Mouse (Mus musculus) small intestine, adult 2 months (tissue): ENCODE data around the gene Ankdd1b. TPM values are rescaled to one million over a fixed set of nuclear protein-coding genes. Genes with fewer than 3 reads are reported as not detected.

ENCODE experiments used
- H3K27ac ChIP-seq: fragments of 200-500 bp; 2 replicates; pipeline ENCODE4 v1.5.1; 2012; ENCODE audit warnings: low read depth, low read length, control low read depth, inconsistent platforms; ENCODE audit not compliant: insufficient read depth
- H3K27me3 ChIP-seq: fragments of 200-500 bp; 2 replicates; pipeline ENCODE4 v1.6.1; 2012; ENCODE audit warnings: mild to moderate bottlenecking, moderate library complexity, low read length, inconsistent platforms; ENCODE audit not compliant: control insufficient read depth, insufficient read depth
- H3K36me3 ChIP-seq: fragments of 200-500 bp; 2 replicates; pipeline ENCODE4 v1.6.1; 2012; ENCODE audit warnings: mild to moderate bottlenecking, low read length, control low read depth, inconsistent platforms; ENCODE audit not compliant: control insufficient read depth, insufficient read depth
- H3K4me1 ChIP-seq: fragments of 200-500 bp; 2 replicates; pipeline ENCODE4 v1.6.1; 2012; ENCODE audit warnings: low read length, inconsistent platforms, mixed read lengths; ENCODE audit not compliant: control insufficient read depth, insufficient read depth, insufficient read length
- H3K4me3 ChIP-seq: fragments of 200-500 bp; 2 replicates; pipeline ENCODE4 v1.5.1; 2012; ENCODE audit warnings: low read depth, mild to moderate bottlenecking, control low read depth, inconsistent platforms, low read length, moderate library complexity
- CTCF ChIP-seq: fragments of 200-500 bp; IDR thresholded peaks from 2 replicates; pipeline ENCODE4 v1.5.1; 2012; ENCODE audit warnings: low read depth, mild to moderate bottlenecking, control low read depth, inconsistent platforms, low read length, moderate library complexity, mixed read lengths; ENCODE audit not compliant: insufficient replicate concordance, insufficient read length; ENCODE audit errors: extremely low read depth
- POLR2A ChIP-seq: fragments of 200-500 bp; IDR thresholded peaks from 2 replicates; pipeline ENCODE4 v1.6.1; 2012; ENCODE audit warnings: low read depth, mild to moderate bottlenecking, control low read depth, inconsistent platforms, low read length, moderate library complexity
- WGBS: fragments of 180-500 bp; shearing (Covaris S2); methylation state at CpG from one replicate; pipeline ENCODE4 v1.1.7; 2018; 5-methylcytosine and 5-hydroxymethylcytosine counted together
- polyA plus RNA-seq: library from polyadenylated mRNA; depleted of rRNA; stranded (reverse); fragments of >200 nt; gene quantifications from 2 replicates; pipeline ENCODE4 v1.2.3, GENCODE M21; 2012

Gene Ankdd1b
- polyA plus RNA-seq, 1 experiment: not detected

DNA sequence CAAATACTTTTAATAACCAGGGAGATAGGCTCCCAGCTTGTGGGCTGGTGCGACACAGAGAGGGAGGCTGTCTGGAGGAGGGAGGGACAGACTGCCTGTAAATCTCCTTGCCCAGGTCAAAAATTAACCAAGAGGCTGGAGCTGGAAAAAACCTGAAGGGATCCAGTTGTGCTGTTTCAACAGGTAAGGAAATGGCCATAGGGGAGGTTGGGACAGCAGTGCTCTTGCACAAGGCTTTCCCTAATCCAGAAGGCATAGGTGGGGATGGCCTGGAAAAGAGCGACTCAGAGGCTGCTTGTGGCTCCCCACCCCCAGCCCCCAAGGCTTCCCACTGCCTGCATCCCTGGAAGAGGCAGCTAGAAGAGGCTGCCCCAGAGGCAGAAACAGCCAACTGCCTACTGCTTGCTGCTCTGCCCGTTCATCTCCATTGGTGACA lies 38.6 kb downstream of the Ankdd1b start:
- no peaks in the 10 kb centered on the region for H3K36me3 ChIP-seq
- WGBS: 26% methylated on average over 3 of the region's 3 CpGs
- TF ChIP-seq POLR2A (no peak), CTCF (no peak)
- H3K27ac ChIP-seq: peak overlapping the region; percentile 48; the same call in 1 of the 2 replicates
- peaks cover 15% of the 10 kb centered on the region for H3K4me1 ChIP-seq
- H3K4me3 ChIP-seq: no peak overlapping the region
- no peaks in the 10 kb centered on the region for H3K27me3 ChIP-seq

DNA sequence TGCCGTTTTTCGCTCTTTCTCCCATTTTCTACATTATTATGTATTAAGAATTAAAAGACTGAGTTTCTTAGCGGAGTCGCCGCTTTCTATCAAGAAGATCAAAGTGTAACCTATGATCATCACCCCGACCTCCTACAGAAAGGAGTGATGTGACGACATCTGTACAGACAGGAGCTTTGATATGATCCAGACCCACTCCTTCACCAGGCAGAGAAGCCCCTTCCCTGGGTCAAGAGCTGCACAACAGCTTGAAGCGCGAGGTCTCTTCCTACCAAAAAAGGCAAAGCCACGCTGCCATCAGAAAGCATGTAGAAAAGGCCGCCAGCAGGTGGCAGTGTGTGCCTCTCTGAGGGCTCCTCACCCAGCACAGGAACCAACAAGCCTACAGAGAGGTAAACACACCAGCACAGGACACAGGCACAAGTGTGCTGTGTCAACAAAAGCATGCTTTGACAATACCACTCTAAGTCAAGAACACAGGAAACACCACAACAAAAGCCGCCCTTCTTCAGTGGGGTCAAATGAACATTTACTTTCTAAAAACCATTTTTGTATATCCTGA lies 39.3 kb downstream of the Ankdd1b start:
- 29% methylated on average over 12 of the region's 12 CpGs for WGBS
- no peaks in the 10 kb centered on the region for H3K36me3 ChIP-seq
- TF ChIP-seq POLR2A (no peak), CTCF (peak; percentile 92)
- no peaks in the 10 kb centered on the region for H3K27me3 ChIP-seq
- peaks cover 15% of the 10 kb centered on the region for H3K4me1 ChIP-seq
- H3K4me3 ChIP-seq: no peak overlapping the region
- no peak overlapping the region for H3K27ac ChIP-seq

GRCm38 (mm10) chr13:96428531-96428930 lies 42.5 kb downstream of the Ankdd1b start:
- no peaks in the 10 kb centered on the region for H3K36me3 ChIP-seq
- H3K27me3 ChIP-seq: no peaks in the 10 kb centered on the region
- H3K4me3 ChIP-seq: no peak overlapping the region
- TF ChIP-seq POLR2A (no peak), CTCF (no peak)
- H3K27ac ChIP-seq: no peak overlapping the region
- peaks cover 9% of the 10 kb centered on the region; the same call in 1 of the 2 replicates for H3K4me1 ChIP-seq
- WGBS: 31% methylated on average over 5 of the region's 5 CpGs

GRCm38 (mm10) chr13:96426044-96426443 lies 45.0 kb downstream of the Ankdd1b start:
- 77% methylated on average over 3 of the region's 3 CpGs for WGBS
- Histone ChIP-seq H3K4me1 (no peaks in the 10 kb centered on the region), H3K27ac (no peak overlapping the region), H3K4me3 (no peak overlapping the region), H3K36me3 (no peaks in the 10 kb centered on the region), H3K27me3 (no peaks in the 10 kb centered on the region)
- TF ChIP-seq CTCF (no peak), POLR2A (no peak)

DNA sequence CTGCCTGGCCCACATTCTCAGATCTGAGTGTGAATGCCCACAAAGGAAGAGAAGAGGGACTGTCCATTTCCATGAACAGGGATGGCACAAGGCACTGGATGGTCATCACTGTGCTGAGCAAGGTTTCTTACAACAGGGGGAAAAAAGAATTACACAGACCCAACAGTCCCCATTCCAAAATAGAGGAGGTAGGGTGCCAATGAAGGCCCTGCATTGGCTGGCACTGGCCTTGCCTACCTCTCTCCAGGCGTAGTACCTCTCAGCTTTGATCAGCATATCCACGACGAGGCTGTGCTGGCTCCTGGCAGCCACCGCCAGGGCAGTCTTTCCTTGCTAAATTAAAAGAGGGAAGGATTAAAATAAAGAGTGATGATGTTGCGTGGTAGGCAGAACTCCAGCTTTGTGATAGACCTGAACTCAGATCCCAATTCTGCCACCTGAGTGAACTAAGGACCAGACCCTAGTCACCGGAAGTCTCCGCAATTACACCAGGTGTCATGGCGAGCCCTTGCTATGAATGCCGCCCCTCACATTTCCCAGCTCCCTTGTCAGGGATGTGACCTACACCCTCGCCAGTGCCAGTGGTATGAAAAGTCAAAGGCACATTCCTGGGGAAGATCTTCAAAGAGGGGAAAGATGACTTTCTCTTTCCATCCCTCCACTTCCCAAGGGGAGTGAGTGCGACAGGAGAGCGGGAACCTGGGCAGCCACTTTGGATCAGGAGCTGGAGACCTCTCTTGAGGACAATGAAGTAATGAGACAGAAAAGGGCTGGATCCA lies 46.3 kb downstream of the Ankdd1b start:
- whole genome bisulfite sequencing: 93% methylated on average over 12 of the region's 12 CpGs
- Histone ChIP-seq H3K27me3 (no peaks in the 10 kb centered on the region), H3K27ac (no peak overlapping the region), H3K4me3 (no peak overlapping the region), H3K36me3 (no peaks in the 10 kb centered on the region), H3K4me1 (no peaks in the 10 kb centered on the region)
- TF ChIP-seq POLR2A: no peak

DNA sequence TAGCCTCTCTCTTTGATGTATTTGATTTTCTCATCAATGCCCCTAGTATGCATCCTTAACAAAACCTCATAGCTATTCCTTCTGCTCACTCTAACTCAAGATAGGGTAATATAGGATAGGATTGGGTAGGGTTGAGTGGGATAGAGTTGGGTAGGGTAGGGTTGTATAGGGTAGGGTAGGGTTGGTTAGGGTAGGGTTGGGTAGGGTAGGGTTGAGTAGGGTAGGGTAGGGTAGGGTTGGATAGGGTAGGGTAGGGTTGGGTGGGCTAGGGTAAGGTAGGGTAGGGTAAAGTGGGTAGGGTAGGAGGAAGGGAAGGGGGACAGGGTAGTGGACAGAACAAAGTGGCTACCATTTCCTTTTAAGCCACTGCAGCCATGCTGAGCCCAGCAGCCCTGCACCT lies 49.8 kb downstream of the Ankdd1b start:
- Histone ChIP-seq H3K4me1 (no peaks in the 10 kb centered on the region), H3K36me3 (peaks cover 5% of the 10 kb centered on the region)
- TF ChIP-seq POLR2A (no peak), CTCF (no peak)

DNA sequence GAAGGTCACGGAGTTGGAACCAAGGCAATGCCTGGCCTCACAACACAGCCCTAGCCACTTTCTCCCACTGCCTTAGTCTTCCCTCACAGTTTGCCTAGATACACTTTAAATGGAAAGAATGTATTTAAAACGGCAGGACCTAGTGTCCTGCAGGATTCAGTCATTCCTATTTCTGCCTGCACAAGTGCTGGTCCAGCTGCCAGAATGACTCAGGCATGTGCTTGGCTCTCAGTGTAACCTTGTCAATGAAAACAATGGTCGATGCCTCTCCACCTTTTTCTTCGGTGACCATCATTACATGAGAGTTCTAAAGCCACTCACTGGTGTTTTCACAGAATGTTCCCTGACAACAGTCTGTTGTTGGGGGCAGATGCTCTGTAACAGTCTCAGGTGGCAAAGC lies 52.5 kb downstream of the Ankdd1b start:
- 88% methylated on average over 4 of the region's 4 CpGs for WGBS
- Histone ChIP-seq H3K27ac (no peak overlapping the region), H3K4me3 (no peak overlapping the region), H3K27me3 (no peaks in the 10 kb centered on the region), H3K4me1 (no peaks in the 10 kb centered on the region), H3K36me3 (peaks cover 29% of the 10 kb centered on the region)
- TF ChIP-seq POLR2A (no peak), CTCF (no peak)

More for the DNA sequence above, 49.8 kb downstream of the Ankdd1b start:
- no peak overlapping the region for H3K4me3 ChIP-seq
- no peaks in the 10 kb centered on the region for H3K27me3 ChIP-seq
- no peak overlapping the region for H3K27ac ChIP-seq

GRCm38 (mm10) chr13:96417261-96417813 lies 53.7 kb downstream of the Ankdd1b start:
- TF ChIP-seq POLR2A: no peak
- Histone ChIP-seq H3K4me3 (no peak overlapping the region), H3K4me1 (no peaks in the 10 kb centered on the region)

More at GRCm38 (mm10) chr13:96417261-96417813, 53.7 kb downstream of the Ankdd1b start:
- WGBS: 78% methylated on average over 5 of the region's 5 CpGs
- Histone ChIP-seq H3K27me3 (no peaks in the 10 kb centered on the region), H3K27ac (no peak overlapping the region), H3K36me3 (peaks cover 33% of the 10 kb centered on the region)
